Mouse (Mus musculus) fibroblast of lung, adult 2 months (primary cell): ENCODE data around the gene Tfpi.
"Not testable (repeated sequence)": the region's sequence is repeated elsewhere in the genome, so short reads cannot be mapped to it uniquely, and the experiment has no call there.

Experiments used
- DNase-seq: peaks from one replicate; pipeline ENCODE4 v3.0.0-alpha.2; 2011; ENCODE audit warnings: low read depth

Gene Tfpi

DNA sequence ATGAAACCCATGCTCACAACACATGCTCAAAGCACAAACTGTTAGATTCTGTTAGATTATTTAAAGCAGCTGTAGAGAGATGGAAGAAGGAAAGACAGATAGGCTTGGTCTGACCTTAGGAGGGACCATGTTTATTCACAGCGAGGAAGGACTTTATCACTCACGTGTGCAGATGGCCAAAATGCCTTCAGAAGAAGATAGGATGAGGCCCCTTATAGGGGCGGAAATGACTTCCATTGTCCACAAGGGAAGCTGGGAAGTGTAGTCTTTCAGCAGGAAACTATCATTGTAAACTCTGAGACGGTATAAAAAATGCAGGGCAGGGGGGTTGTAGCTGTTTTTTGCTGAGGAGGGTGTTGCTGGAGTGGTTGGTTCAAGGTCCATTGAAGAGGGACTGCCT lies at the start of gene Tfpi:
TSS of gene Tfpi (minus strand) at position 199 of the 400 bp plus-strand sequence.
- no peak for DNase-seq

DNA sequence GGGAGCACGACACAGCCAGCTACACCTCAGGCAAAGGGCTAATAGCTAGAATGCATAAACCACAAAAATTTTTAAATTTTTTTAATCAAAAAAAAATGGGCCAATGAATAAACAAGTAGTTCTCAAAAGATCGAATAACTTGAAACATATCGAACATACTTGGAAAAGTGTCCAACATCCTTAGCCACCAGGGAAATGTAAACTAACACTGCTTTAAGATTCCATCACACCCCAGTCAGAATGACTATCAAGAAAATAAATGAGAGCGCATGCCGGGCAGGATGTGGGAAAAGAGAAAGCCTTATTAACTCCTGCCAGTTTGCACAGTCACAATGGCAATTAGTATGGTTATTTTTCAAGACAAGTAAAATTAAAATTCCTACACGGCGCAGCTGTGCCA lies 49.6 kb upstream of the Tfpi start:
- peak; percentile 77 for DNase-seq

DNA sequence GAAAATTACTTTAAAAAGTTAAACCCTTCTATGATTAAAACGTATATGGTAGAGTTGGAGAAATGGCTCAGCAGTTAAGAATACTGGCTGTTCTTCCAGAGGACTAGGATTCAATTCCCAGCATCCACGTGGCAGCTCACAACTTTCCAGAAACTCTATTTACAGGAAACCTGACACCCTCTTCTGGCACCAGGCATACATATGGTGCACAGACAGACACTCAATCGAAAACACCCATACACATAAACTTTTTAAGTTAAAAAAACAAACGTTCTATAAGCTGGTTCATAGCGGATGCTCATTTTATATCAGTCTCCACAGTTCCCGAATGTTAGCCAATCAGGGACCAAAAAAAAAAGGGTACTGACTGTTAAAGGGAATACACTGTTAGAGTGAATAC lies 49.2 kb upstream of the Tfpi start:
- DNase-seq = peak; percentile 42

DNA sequence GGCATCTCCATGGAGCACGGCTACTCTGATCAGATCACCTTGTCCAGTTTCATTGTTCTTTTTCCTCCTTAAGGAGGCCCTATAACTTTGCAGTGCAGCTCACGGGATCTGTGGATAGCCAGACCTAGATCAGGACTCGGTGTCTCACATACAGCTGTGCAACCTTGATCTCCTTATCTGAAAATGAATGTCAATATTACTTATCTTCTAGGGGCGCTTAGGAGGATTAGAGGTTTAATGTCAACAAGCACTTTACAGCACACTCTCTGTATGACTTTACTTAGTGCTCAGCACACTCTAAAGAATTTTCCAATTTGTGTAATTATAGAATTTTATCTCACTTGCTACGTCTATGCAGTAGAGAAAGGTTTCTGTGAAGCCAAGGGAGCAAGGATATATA lies 48.5 kb upstream of the Tfpi start:
- DNase-seq = no peak

DNA sequence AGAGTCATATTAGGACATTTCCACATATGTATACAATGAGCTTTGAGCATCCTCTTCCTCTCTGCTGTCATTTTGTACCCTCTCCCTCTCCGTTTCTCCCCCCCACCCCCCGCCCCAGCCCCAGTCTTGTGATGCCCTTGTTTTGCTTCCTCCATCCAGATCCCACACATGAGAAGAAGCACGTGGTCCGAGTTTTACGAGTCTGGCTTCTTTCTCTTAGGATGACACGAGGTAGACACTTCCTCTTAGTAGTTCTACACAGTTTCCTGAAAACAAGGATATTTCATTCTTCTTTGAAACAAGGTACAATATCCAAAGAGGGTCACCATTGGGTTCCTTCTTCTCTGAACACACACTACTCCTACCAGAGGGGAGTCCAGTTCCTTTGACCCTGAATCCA lies 47.4 kb upstream of the Tfpi start:
- no peak for DNase-seq

DNA sequence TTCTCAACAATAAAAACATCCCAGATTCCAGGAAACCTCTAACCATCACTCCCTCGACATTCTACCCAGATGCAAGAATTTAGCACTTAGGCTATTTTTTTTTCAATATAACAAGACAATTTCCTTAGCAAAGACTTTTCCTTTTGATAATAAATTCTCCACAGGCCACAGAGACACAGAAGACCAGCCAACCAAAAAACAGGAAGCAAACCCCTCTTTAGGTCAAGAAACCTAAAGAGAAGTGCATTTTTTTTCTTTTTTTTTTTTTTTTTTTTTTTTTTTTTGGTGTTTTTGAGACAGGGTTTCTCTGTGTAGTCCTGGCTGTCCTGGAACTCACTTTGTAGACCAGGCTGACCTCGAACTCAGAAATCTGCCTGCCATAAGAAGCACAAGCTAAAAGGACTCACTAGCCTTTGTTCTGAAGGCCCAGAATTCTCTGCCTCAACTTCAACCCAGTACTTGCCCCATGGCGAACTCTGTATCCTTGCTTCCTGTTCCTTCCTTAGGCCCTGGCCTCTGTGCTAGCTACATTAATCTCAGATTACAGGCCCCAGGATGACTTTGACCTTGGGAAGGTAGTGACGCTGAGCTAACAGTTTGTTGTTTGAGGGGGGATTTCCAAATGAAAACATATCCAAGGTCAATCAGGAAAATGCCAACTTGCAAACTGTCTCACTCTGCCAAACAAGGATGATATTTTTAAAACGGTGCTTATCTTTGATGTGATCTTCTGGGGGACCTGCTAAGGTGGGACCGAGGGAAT lies 46.7 kb upstream of the Tfpi start:
- DNase-seq = no peak

DNA sequence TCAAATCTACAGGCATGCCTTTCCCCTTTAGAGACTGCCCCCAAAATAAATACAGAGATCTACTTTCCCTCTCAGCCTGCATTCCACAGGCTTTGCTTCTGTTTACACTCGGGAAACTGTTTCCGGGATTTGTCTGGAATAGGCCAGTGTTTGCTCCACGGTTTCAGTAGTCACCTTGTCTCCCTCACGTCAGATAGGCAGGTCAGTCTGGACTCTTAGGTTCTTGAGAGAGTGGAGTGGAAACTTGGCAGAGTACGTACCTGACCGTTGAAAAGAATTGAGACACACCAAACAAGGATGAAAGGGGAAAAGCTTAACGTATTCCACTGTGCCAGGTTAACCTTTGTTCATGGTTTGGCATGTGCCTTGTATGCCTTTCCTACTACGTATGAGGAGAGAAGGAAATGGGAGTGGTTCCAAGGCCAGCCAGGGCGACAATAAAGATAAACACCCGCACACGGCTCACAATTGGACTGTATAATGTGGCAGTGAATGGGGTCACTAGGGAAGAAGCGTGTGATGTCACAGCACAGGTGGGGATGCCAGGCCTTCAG lies 43.0 kb upstream of the Tfpi start:
- peak; percentile 83 for DNase-seq

DNA sequence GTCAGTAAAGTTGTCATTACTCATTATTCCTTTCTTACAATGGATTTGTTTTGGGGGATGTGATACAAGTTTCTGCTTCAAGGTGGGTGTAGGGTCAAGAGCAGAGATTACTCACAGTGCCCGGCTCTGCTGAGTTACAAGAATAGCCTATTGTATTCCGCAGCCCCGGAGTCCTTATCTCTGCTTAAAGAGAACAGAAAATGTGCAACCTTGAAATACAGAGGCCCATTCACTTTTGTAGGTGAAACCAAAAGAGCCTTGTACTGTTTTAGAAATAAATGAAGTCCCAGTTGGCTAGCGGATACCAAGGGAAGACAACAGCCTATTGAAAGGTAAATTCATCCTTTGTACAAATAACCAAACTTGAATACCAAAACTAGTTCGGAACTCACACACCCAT lies 42.2 kb upstream of the Tfpi start:
- DNase-seq = peak; percentile 31

DNA sequence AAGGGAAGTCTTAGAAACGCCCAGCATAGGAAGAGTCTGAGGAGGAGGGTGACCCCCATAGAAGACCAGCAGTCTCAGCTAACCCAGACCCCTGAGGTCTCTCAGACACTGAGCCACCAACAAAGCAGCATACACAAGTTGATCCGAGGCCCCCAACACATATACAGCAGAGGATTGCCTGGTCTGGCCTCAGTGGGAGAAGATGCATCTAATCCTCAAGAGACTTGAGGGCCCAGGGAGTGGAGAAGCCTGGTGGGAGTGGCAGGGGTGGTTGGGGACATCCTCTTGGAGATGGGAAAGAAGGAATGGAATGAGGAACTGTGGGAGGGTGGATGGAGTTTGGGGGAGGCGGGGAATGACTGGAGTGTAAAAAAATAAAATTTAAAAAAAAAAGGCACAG lies 36.7 kb upstream of the Tfpi start:
- DNase-seq = no peak

DNA sequence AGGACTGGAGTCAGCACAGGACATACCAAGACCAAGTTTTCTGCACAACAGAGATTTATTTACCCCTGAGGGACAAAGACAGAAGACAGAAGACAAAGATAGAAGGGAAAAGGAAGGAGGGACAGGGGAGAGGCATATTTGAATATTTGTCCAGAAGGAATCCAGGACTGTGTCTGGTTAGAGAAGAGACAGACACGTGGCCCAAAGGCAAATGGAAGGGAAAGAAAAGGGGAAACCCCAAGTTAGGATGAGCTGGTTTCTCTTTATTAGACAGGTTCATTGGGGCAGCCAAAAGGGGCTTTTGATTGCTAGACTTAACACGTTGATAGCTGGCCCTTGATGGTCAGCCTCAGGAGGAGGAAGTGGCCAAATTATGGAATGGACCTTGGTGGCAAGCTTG lies 34.9 kb upstream of the Tfpi start:
- no peak for DNase-seq

DNA sequence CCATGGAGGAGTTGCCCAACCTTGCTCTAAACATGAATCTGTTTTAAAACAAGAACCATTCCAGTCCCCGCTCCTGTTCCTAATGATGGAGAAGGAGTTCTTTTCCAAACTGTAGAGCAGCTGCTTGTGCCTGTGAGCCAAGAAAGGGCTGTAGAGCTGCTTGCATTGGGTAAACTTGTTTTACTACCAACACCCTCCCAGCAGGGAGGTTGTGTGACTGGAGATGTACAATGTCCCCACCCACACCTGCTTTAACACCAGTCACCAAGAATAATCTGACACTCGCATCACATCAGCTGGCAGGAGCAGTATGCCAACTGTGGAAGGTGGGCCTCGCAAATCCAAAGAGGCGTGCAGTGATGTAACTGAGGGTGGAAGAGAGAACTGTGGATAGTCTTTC lies 34.5 kb upstream of the Tfpi start:
- no peak for DNase-seq

DNA sequence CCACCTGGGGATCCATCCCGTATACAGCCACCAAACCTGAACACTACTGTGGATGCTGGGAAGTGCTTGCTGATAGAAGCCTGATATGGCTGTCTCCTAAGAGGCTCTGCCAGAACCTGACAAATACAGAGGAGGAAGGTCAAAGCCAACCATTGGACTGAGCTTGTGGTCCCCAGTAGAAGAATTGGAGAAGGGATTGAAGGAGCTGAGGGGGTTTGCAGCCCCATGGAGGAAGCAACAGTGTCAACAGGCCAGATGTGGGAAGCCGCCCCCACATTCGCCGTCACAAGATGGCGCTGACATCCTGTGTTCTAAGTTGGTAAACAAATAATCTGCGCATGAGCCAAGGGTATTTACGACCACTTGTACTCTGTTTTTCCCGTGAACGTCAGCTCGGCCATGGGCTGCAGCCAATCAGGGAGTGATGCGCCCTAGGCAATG lies 28.4 kb upstream of the Tfpi start:
- DNase-seq = not testable (repeated sequence)

DNA sequence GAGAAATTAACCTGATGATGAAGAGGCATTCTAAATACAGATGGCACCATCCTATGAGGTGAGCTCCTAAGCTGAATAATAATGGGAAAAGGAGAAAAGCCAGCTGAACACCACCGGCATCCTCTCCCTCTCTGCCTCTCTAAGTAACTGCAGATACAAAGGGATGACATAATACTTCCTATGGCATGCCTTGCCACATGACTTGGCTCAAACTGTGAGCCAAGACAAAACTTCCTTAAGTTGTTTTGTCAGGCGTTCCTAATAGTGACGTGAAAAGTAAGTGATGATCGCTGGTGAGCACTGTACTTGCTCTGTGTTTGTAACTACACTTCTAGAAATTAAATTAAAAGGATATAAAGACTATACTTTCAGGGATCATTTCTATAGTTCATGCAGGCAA lies 27.7 kb upstream of the Tfpi start:
- no peak for DNase-seq

DNA sequence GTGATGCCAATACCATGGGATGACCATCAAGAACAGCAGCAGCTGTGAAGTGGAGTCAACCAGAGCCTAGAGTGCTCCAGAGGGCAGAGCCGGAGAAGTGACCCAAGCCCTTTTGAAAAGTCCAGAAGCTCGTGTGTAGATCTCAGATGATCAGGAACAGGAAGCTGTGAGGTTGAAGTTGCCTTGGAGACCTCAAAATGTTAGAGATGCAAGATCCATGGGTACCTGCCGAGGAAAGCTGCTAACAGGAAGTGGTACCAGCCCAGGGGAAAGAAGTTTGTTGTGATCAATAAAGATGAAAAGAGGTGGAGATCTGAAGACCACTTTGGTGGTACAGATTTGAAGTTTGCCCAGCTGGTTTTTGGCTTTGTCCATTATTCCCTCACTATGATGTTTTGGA lies 22.3 kb upstream of the Tfpi start:
- DNase-seq = no peak

DNA sequence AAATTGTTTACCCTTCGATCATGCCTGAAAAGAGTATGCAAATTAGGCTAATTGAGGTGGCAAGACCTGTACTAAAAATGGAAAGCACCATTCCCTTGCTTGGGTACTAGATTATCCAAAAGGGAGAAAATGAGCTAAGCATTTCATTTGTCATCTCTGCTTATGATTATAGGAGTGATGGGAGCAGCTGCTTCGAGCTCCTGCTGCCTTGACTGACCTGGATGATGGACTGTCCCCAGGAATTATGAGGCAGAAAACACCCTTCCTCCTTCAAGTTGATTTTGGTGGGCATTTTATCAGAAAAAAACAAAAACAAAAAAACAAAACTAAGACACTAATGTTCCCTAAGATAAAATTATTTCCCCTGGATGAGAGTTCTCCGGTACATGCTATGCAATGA lies 18.5 kb upstream of the Tfpi start:
- no peak for DNase-seq

DNA sequence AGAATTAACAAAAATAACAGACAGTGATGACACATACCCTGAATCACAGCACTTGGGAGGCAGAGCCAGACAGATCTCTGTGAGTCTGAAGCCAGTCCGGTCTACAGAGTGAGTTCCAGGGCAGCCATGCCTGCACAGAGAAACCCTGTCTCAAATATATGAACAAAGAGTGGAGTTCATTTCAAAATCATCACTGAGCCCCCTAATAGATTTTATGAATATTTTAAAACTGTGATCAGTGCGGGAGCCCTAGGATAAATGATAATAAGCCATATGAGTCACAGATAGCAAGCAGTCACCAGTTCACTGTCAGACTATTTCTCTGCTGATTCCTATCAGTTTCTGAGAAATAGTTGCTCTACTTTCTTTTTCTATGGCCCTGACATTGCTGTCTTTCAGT lies 17.1 kb upstream of the Tfpi start:
- DNase-seq = no peak

DNA sequence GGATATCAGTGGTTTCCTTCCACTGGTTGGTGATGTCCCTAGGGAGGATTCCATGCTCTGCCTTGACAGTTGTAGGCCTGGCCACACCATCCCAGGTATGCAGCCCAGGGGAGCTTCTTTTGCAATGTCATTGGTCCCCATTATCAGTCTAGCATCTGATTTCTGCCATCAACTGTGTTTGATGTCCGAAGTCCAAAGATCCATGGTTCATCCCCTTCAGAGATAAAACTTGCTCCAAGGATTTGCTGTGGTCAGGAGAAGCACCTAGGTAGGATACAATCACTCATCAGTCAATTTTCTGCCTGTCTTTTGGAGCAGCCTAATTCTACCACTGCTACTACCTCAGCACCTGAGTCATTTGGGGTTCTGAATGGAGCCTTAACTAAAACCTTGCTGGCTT lies 15.1 kb upstream of the Tfpi start:
- no peak for DNase-seq

DNA sequence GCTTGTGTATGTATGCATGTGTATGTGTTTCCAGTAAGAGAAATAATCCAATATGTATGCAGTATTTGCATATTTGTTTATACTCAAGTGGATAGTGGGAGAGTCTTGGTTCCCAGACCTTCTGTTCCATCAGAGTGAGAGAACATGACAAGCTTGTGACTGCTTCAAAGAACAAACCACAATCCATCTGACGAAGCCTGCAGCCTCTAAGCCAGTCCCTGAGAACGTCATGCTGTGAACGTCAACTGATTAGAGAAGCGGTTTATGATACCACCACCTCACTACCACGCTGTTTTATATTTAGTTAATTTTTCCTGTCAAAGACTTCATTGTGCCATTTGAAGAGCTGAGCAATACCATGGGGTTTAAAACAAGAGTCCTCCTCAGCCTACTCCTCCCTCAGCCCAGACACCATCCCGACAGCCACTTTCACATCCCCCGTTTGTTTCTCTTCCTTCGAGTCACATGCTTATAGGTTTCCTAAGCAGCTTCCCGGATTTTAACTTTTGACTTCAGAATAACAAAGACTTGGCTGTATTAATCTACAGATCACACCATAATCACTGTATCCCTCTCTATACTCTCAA lies 11.2 kb upstream of the Tfpi start:
- DNase-seq = no peak

DNA sequence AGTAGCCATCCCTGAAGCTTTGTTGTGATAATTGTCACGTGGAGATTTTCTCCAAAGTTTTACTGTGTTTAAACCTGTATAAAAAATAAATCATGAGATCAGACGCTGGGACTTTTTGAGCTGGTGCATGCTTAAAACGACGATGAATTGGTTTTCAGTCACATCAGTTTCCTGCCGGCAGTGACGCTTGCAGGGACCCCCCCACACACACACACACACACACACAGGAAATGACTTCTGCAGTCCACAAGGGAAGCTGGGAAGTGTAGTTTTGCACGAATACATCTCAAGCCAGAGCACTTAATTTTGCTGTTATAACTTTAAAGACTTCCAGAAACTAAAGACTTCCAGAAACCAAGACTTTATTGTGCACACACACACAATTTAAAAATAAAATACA lies 5.3 kb upstream of the Tfpi start:
- DNase-seq = no peak

DNA sequence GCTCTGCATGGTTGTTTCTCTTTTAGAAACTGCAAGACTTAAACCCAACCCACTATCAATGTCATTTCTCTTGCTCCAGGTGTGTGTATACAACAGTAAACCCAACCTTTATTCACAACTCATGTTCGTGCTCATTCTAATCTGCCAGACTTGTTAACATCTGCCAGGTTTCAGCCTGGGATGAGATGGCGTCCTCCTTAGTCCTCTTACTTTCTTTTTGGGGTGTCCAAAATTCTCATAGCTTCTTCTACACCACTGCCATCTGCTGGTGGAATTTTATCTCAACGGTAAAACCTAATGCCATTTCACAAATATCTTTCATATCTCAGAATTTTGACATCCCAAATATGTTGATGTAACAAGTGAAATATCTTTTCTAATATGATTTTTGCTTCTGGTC lies 2.5 kb upstream of the Tfpi start:
- DNase-seq = no peak

DNA sequence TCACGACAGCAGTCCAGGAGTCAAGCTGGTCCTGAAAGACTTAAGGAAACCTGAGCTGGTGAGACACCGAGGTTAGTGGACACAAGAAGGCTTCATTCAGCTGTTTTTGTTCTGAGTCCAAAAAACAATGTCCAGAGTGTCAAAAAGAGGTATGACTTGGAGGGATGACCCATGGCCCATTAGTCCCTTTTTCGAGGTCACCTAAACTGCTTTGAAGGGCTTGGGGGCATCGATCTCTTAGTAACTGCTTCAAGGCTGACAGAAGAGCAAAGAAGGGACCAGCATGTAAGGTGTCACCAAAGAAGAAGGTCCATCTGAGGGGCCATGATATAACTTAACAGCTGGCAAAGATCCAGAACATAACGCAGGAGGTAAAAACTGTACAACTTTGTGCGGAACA lies 1.2 kb upstream of the Tfpi start:
- no peak for DNase-seq

DNA sequence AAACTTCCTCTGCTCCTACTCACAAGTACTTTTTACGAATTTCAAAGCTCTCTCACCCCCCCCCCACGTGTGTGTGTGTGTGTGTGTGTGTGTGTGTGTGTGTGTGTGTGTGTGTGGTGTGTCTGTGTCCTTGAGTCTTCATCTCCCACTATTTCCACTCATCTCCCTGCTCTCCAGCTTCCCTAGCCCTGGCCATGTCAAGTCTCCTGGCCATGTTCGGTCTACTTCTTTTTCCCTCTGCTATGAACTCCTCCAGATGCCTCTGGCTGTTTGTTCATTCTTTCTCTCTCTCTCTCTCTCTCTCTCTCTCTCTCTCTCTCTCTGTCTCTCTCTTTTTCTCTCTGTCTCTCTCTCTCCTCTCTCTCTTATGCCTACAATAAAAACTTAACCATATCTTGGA lies 444 bp downstream of the Tfpi start:
- DNase-seq = no peak

DNA sequence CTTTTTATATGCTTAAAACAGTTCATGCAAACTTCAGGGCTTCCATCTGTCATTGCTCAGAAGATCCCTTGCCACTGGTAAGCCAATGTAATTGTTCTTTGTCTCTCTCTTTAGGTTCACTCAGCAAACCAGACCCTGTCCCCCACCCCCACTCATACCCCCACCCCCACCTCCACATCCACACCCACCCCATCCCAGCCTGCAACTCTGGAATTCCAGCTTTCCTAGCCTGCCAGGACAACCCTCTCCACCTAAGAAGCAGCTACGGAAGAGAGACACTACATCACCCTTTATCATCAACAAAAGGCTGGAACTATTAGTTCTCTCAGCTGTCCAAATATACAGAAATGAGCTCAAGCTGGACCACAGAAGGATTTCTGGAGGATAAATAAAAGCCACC lies 974 bp downstream of the Tfpi start:
- DNase-seq = no peak

DNA sequence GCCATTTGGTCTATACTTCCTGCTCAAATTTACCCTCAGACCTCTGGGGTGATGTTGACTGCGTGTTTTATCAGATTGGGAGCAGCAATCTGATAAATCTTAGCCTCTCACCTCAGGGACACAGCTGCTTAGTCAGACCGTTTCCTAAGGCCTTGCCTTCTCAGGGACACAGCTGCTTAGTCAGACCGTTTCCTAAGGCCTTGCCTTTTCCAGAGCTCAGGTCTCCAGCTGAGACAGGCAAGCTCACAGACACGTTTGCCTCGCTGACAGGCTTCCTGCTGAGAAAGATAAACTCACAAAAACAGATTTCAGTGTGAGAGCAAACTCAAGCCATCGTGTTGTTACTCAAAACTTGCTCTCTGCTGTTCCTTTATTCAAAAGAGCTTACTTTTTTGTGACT lies 1.9 kb downstream of the Tfpi start:
- DNase-seq = no peak
